Mouse (Mus musculus) small intestine, adult 2 months (tissue): Measurements from ENCODE around the gene Rere. TPM values are rescaled to one million over a fixed set of nuclear protein-coding genes. Genes with fewer than 3 reads are reported as not detected.
"Not testable (repeated sequence)": the region's sequence is repeated elsewhere in the genome, so short reads cannot be mapped to it uniquely, and the experiment has no call there.

Experiments used
- H3K27ac ChIP-seq: fragments of 200-500 bp; 2 replicates; pipeline ENCODE4 v1.5.1; 2012; ENCODE audit warnings: low read depth, low read length, control low read depth, inconsistent platforms; ENCODE audit not compliant: insufficient read depth
- H3K27me3 ChIP-seq: fragments of 200-500 bp; 2 replicates; pipeline ENCODE4 v1.6.1; 2012; ENCODE audit warnings: mild to moderate bottlenecking, moderate library complexity, low read length, inconsistent platforms; ENCODE audit not compliant: control insufficient read depth, insufficient read depth
- H3K36me3 ChIP-seq: fragments of 200-500 bp; 2 replicates; pipeline ENCODE4 v1.6.1; 2012; ENCODE audit warnings: mild to moderate bottlenecking, low read length, control low read depth, inconsistent platforms; ENCODE audit not compliant: control insufficient read depth, insufficient read depth
- H3K4me1 ChIP-seq: fragments of 200-500 bp; 2 replicates; pipeline ENCODE4 v1.6.1; 2012; ENCODE audit warnings: low read length, inconsistent platforms, mixed read lengths; ENCODE audit not compliant: control insufficient read depth, insufficient read depth, insufficient read length
- H3K4me3 ChIP-seq: fragments of 200-500 bp; 2 replicates; pipeline ENCODE4 v1.5.1; 2012; ENCODE audit warnings: low read depth, mild to moderate bottlenecking, control low read depth, inconsistent platforms, low read length, moderate library complexity
- CTCF ChIP-seq: fragments of 200-500 bp; IDR thresholded peaks from 2 replicates; pipeline ENCODE4 v1.5.1; 2012; ENCODE audit warnings: low read depth, mild to moderate bottlenecking, control low read depth, inconsistent platforms, low read length, moderate library complexity, mixed read lengths; ENCODE audit not compliant: insufficient replicate concordance, insufficient read length; ENCODE audit errors: extremely low read depth
- POLR2A ChIP-seq: fragments of 200-500 bp; IDR thresholded peaks from 2 replicates; pipeline ENCODE4 v1.6.1; 2012; ENCODE audit warnings: low read depth, mild to moderate bottlenecking, control low read depth, inconsistent platforms, low read length, moderate library complexity
- WGBS: fragments of 180-500 bp; shearing (Covaris S2); methylation state at CpG from one replicate; pipeline ENCODE4 v1.1.7; 2018; 5-methylcytosine and 5-hydroxymethylcytosine counted together
- polyA plus RNA-seq: library from polyadenylated mRNA; depleted of rRNA; stranded (reverse); fragments of >200 nt; gene quantifications from 2 replicates; pipeline ENCODE4 v1.2.3, GENCODE M21; 2012

The Rere gene
- polyA plus RNA-seq, 1 experiment, result 72.8 TPM

DNA sequence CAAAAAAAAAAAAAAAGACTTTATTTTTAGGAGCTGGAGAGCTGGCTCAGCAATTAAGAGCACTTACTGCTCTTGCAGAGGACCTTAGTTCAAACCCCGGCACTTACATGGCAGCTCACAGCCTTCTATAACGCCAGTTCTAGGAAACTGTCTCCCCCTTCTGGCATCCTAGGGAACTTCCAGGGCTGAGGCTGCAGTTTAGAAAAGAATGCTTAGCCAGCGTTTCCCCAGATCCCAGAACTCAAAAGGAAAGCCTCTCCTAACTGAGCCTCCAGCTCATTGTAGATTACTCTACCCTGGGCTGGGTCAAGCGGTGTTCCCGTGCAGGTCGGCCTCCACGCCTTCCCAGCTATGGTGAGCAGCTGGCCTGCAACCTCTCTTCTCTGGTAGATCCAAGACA is 16.5 kb upstream of the Rere start:
- TF ChIP-seq POLR2A (no peak), CTCF (peak; percentile 58; the same call in 1 of the 2 replicates)
- peaks cover 2% of the 10 kb centered on the region; the same call in 1 of the 2 replicates for H3K4me1 ChIP-seq
- no peak overlapping the region for H3K27ac ChIP-seq
- no peaks in the 10 kb centered on the region for H3K36me3 ChIP-seq
- H3K27me3 ChIP-seq, result no peaks in the 10 kb centered on the region
- no peak overlapping the region for H3K4me3 ChIP-seq
- WGBS, result 57% methylated on average over 7 of the region's 7 CpGs

GRCm38 (mm10) chr4:150265471-150265870 is 16.0 kb upstream of the Rere start:
- 58% methylated on average over 5 of the region's 5 CpGs for WGBS
- TF ChIP-seq CTCF (no peak), POLR2A (no peak)

GRCm38 (mm10) chr4:150266655-150267223 is 14.7 kb upstream of the Rere start:
- TF ChIP-seq POLR2A, result no peak
- Histone ChIP-seq H3K4me3 (no peak overlapping the region), H3K27me3 (no peaks in the 10 kb centered on the region), H3K4me1 (peaks cover 2% of the 10 kb centered on the region; the same call in 1 of the 2 replicates), H3K36me3 (no peaks in the 10 kb centered on the region), H3K27ac (no peak overlapping the region)
- WGBS, result 49% methylated on average over 21 of the region's 21 CpGs

More at GRCm38 (mm10) chr4:150265471-150265870, 16.0 kb upstream of the Rere start:
- Histone ChIP-seq H3K27me3 (no peaks in the 10 kb centered on the region), H3K36me3 (no peaks in the 10 kb centered on the region), H3K27ac (no peak overlapping the region), H3K4me1 (peaks cover 2% of the 10 kb centered on the region; the same call in 1 of the 2 replicates), H3K4me3 (no peak overlapping the region)

DNA sequence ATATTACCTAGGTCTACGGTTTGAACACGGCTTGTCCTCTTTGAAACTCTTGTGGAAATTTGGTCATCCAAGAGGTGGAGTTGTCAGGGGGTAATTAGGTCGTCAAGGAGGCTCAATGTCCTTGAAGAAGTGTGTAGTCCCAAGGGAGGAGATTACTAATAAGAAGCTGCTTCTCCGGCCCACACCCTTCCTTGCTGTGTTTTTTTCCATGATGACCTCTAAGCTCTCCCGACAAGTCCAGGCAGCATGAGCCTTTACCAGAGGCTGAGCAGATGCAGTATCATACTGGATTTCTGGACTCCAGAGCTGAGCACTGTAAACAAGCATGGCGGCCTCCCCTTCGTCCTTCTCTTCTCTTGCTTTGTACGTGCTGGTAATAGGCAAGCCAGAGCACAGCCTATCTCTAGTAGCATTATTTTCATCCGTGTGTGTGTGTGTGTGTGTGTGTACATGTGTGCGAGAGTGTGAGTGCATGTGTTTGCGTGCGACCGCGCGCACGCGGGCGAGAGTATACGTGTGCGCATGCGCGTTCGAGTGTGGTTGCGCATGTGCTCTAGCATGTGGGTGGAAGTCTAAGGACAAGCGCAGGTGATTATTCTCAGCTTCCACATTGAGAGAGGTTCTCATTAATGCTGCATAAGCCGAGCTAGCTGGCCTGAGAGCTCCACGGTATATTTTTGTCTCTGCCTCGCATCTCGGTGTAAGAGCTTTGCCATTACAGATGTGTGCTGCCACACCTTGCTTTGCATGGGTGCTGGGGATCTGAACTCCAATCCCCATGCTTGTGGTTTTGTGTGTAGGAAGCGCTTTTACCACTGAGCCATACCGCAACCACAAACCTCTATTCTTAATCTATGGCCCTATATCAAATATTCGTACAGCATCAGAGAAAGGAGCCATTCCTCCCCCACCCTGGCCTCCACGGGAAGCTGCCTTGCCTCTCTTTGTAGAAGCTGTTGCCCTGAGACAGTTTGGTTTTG is 12.5 kb upstream of the Rere start:
- TF ChIP-seq CTCF (no peak), POLR2A (no peak)
- H3K4me3 ChIP-seq, result no peak overlapping the region
- no peak overlapping the region for H3K27ac ChIP-seq
- H3K27me3 ChIP-seq, result no peaks in the 10 kb centered on the region
- peaks cover 9% of the 10 kb centered on the region; the same call in 1 of the 2 replicates for H3K4me1 ChIP-seq
- 87% methylated on average over 33 of the region's 33 CpGs for WGBS
- H3K36me3 ChIP-seq, result no peaks in the 10 kb centered on the region

DNA sequence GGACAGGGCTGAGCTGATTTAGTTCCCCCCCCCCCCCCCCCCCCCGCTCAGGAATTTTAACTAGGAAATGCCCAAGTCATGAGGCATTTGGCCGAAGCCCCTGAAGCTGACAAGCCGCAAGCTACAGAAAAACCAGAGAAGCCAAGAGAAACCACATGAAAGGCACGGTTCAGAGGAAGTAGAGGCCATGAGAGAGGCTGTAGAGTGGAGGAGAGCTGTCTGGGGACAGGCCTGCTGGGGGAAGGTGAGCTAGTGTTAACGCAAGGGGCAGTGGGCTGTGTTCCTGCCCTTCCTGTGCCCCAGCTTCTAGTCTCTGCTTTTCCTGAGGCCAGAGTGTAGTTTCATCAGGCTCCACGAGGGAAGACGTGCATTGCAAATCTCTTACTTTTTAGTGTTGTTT is 11.8 kb upstream of the Rere start:
- TF ChIP-seq POLR2A (no peak), CTCF (no peak)
- Histone ChIP-seq H3K27me3 (no peaks in the 10 kb centered on the region), H3K36me3 (no peaks in the 10 kb centered on the region), H3K4me3 (no peak overlapping the region), H3K27ac (no peak overlapping the region), H3K4me1 (peaks cover 9% of the 10 kb centered on the region; the same call in 1 of the 2 replicates)
- 48% methylated on average over 7 of the region's 7 CpGs for WGBS

GRCm38 (mm10) chr4:150270718-150271117 is 10.7 kb upstream of the Rere start:
- H3K27ac ChIP-seq, H3K36me3 ChIP-seq, H3K4me1 ChIP-seq, H3K4me3 ChIP-seq, H3K27me3 ChIP-seq: not testable (repeated sequence)
- WGBS, result 58% methylated on average over 4 of the region's 4 CpGs

DNA sequence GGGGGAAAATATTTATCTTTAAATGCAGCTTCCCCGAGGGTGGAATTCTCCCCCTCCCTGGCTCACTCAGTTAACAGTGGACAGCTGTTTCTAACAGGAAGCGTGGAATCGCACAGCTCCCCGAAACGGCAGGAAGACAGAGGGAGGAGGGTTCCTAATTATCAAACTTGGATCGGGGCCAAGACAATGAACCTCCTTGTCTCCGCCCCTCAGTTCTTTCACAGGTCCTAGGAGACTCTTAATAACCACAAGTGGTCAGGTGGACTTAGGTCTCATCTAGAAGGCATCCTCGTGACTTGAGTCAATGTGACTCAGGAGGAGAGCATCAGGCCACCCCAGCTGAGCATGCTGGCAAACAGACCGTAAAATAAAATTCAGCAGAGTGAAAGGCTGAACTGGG is 8.7 kb upstream of the Rere start:
- H3K4me1 ChIP-seq, result peaks cover 9% of the 10 kb centered on the region; the same call in 1 of the 2 replicates
- H3K27me3 ChIP-seq, result no peaks in the 10 kb centered on the region
- no peak overlapping the region for H3K4me3 ChIP-seq
- no peaks in the 10 kb centered on the region for H3K36me3 ChIP-seq
- 3% methylated on average over 9 of the region's 9 CpGs for WGBS
- H3K27ac ChIP-seq, result peak overlapping the region; percentile 14; the same call in 1 of the 2 replicates
- TF ChIP-seq CTCF (no peak), POLR2A (no peak)
